Mouse (Mus musculus): Measurements from ENCODE around the gene Rbx1. TPM values are rescaled to one million over a fixed set of nuclear protein-coding genes. Genes with fewer than 3 reads are reported as not detected.
A peak's percentile ranks its signal among the peaks of the same experiment; 100 is the strongest.
"Not testable (repeated sequence)": the region's sequence is repeated elsewhere in the genome, so short reads cannot be mapped to it uniquely, and the experiment has no call there.

The Rbx1 gene
- 505 and 532 TPM in 2 replicates for polyA plus RNA-seq (2014; fragmentation: Nextera tagmentation; extraction: Ambion mirVana)

DNA sequence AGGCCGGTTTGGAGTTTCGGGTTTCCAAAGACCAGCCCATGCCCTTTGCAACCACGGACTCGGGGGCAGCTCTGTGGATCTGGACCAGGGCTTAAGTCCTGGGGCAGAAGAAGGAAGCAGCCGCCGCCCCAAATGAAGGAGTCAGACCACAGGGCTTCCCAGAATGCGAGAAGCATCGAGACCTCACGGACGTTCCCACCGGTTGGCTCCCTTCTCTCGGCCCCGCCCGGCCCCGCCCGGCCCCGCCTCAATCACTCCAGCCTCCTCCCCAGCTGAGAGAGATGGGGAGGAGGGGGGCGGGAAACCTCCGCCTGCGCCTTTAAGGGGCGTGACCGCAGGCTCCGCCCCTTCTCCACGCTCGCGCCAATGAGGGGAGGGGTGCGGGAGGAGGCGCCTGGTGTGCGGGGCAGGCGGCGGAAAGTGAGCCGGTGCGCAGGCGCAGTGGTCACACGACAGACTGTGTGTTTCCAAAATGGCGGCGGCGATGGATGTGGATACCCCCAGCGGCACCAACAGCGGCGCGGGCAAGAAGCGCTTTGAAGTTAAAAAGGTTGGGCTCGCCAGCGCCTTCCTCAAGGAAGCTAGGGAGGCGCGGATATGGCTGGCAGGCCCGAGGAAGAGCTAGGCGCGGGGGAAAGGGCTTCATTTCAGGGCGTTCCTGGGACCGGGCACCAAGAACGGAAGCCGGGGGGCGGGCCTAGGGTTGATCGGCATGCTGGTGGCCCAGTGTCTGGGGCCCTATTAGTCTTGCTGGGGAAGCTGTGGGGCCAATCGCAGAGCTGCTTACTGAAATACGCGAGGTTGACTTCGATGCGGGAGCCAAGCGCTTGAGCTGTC is at the start of gene Rbx1:
Rbx1 (plus strand) TSS at position 396 of the 837 bp plus-strand sequence.
- Histone ChIP-seq H3K4me3 (ENCODE audit: low read depth, low read length) (peak within 1 kb of the TSS; percentile 69), H3K9me3 (ENCODE audit: control insufficient read depth, low read length) (0 out of 2 replicates have a peak, but pooled peaks cover 5% of the 10 kb centered on the region), H3K27me3 (replicated peaks; ENCODE audit: control insufficient read depth, insufficient read depth, low read length) (no peaks in the 10 kb centered on the region), H3K9ac (ENCODE audit: low read depth, low read length) (peak within 1 kb of the TSS; percentile 75), H3K4me2 (peak within 1 kb of the TSS; percentile 89), H3K27ac (ENCODE audit: low read depth, low read length) (peak within 1 kb of the TSS; percentile 87), H3K4me1 (replicated peaks; ENCODE audit: control insufficient read depth, insufficient read depth, low read length) (peaks cover 7% of the 10 kb centered on the region), H3K36me3 (ENCODE audit: control insufficient read depth, insufficient read depth, low read length) (peaks cover 14% of the 10 kb centered on the region)
- WGBS: under 1% methylated on average over 61 of the region's 62 CpGs
- DNase-seq (ENCODE audit: low spot score) (peak; percentile 100), ATAC-seq (replicated peaks; ENCODE audit: low FRiP score) (peak; percentile 97)

DNA sequence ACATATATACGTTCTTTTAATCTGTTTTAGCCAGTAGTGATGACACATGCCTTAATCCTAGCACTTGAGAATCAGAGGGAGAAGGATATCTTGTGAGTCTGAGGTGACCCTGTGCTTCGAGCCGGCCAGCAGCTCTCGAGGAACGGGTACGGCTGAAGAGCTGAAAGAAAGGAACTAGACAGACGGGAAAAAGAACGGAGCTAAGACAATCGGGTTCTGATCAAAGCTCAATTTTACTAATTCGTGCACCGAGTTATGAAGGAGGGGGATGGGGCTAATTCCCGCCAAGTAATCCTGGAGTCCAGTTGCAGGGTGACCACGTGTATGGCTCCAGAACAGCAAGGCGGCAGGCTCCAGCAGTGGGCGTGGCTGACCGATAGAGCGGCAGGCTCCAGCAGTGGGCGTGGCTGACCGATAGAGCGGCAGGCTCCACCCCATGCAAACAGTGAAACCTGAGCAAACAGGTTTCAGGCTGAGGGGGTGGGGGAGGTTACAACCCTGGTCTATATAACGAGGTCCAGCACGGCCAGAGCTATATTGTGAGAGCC is 49.3 kb upstream of the Rbx1 start:
- WGBS: 12% methylated on average over 22 of the region's 22 CpGs
- Histone ChIP-seq H3K4me2 (peak overlapping the region; percentile 49), H3K9ac (ENCODE audit: low read depth, low read length) (peak overlapping the region; percentile 20), H3K27ac (ENCODE audit: low read depth, low read length) (peak overlapping the region; percentile 43; the same call in 1 of the 2 replicates)
- DNase-seq (ENCODE audit: low spot score) (peak; percentile 69), ATAC-seq (replicated peaks; ENCODE audit: low FRiP score) (peak; percentile 87)
- H3K27me3 ChIP-seq (replicated peaks; ENCODE audit: control insufficient read depth, insufficient read depth, low read length); H3K4me1 ChIP-seq (replicated peaks; ENCODE audit: control insufficient read depth, insufficient read depth, low read length); H3K9me3 ChIP-seq (ENCODE audit: control insufficient read depth, low read length); H3K4me3 ChIP-seq (ENCODE audit: low read depth, low read length); H3K36me3 ChIP-seq (ENCODE audit: control insufficient read depth, insufficient read depth, low read length): not testable (repeated sequence)

DNA sequence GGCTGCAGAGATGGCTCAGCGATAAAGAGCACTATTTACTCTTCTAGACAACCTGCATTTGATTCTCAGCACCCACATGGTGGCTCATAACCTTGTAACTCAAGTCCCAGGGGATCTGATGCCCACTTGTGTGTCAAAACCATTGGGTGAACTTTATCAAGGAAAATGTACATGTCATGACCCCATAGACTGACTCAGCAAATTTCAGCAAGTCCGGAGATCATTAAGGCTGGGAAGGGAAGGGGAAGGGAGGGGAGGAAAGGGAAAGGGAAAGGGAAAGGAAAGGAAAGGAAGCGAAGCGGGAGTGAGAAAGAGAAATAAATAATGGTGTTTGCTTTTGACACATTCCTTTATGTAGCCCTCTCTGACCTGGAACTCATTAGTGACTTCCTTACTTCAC is 48.0 kb upstream of the Rbx1 start:
- Histone ChIP-seq H3K36me3 (ENCODE audit: control insufficient read depth, insufficient read depth, low read length) (no peaks in the 10 kb centered on the region), H3K9ac (ENCODE audit: low read depth, low read length) (no peak overlapping the region), H3K4me3 (ENCODE audit: low read depth, low read length) (no peak overlapping the region), H3K9me3 (ENCODE audit: control insufficient read depth, low read length) (no peaks in the 10 kb centered on the region), H3K27me3 (replicated peaks; ENCODE audit: control insufficient read depth, insufficient read depth, low read length) (no peaks in the 10 kb centered on the region), H3K4me2 (no peak overlapping the region), H3K4me1 (replicated peaks; ENCODE audit: control insufficient read depth, insufficient read depth, low read length) (peaks cover 8% of the 10 kb centered on the region; the same call in 1 of the 2 replicates), H3K27ac (ENCODE audit: low read depth, low read length) (no peak overlapping the region)
- DNase-seq (ENCODE audit: low spot score) (no peak), ATAC-seq (replicated peaks; ENCODE audit: low FRiP score) (no peak)
- WGBS: 75% methylated on average over 4 of the region's 4 CpGs

DNA sequence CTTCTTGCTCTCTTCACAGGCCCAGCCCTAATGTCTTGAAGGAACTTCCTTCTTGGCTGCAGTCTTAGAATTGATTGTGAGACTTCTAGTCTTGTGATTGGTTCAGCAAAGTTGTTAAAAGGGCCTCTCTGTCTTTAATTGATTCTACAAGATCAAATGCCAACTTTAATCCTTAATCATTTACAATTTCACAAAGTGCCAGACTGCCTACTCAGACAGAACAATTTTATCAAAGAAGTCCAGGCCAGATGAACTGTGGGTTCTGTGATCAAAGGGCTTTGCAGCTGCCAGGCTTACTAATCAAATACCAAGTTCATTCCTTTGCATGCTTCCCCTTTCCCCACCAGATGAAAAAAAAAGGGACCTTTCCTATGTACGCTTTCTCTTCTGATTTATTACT is 44.6 kb upstream of the Rbx1 start:
- Histone ChIP-seq H3K4me1 (replicated peaks; ENCODE audit: control insufficient read depth, insufficient read depth, low read length) (peaks cover 6% of the 10 kb centered on the region; the same call in 1 of the 2 replicates), H3K9ac (ENCODE audit: low read depth, low read length) (no peak overlapping the region), H3K4me3 (ENCODE audit: low read depth, low read length) (no peak overlapping the region), H3K27ac (ENCODE audit: low read depth, low read length) (no peak overlapping the region), H3K27me3 (replicated peaks; ENCODE audit: control insufficient read depth, insufficient read depth, low read length) (no peaks in the 10 kb centered on the region), H3K9me3 (ENCODE audit: control insufficient read depth, low read length) (no peaks in the 10 kb centered on the region), H3K36me3 (ENCODE audit: control insufficient read depth, insufficient read depth, low read length) (no peaks in the 10 kb centered on the region), H3K4me2 (no peak overlapping the region)
- ATAC-seq (replicated peaks; ENCODE audit: low FRiP score) (no peak), DNase-seq (ENCODE audit: low spot score) (no peak)
- WGBS: 75% methylated on average over 1 of the region's 1 CpGs

DNA sequence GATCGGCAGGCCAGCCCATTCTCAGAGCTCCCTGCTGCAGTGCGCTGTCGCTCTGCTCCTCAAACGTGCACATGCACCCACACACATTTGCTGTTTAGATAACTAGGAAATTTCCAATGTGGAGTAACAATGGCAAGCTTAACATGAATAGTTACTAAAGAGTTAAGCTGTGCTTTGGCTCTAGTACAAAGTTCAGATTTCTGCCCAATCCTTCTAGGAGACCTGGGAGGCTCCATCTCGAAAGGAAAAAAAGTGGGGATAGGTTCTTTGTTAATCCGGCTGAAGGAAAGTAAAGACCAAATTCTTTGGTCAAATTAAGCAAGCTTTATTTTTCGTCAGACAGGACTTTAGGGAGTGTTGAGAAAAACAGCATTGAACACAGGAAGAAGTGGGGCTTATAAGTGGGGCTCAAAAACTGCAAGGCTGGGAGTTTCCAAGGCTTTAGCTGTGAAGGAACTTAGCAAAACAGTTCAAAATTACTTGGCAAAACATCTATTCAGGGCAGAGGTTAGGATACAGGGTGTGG is 43.9 kb upstream of the Rbx1 start:
- Histone ChIP-seq H3K4me3 (ENCODE audit: low read depth, low read length) (no peak overlapping the region), H3K27ac (ENCODE audit: low read depth, low read length) (no peak overlapping the region), H3K36me3 (ENCODE audit: control insufficient read depth, insufficient read depth, low read length) (no peaks in the 10 kb centered on the region), H3K9me3 (ENCODE audit: control insufficient read depth, low read length) (no peaks in the 10 kb centered on the region), H3K9ac (ENCODE audit: low read depth, low read length) (no peak overlapping the region), H3K27me3 (replicated peaks; ENCODE audit: control insufficient read depth, insufficient read depth, low read length) (no peaks in the 10 kb centered on the region), H3K4me2 (no peak overlapping the region), H3K4me1 (replicated peaks; ENCODE audit: control insufficient read depth, insufficient read depth, low read length) (0 out of 2 replicates have a peak, but pooled peaks cover 3% of the 10 kb centered on the region)
- no peak for ATAC-seq (replicated peaks; ENCODE audit: low FRiP score)
- DNase-seq (ENCODE audit: low spot score): no peak
- 80% methylated on average over 7 of the region's 7 CpGs for WGBS

DNA sequence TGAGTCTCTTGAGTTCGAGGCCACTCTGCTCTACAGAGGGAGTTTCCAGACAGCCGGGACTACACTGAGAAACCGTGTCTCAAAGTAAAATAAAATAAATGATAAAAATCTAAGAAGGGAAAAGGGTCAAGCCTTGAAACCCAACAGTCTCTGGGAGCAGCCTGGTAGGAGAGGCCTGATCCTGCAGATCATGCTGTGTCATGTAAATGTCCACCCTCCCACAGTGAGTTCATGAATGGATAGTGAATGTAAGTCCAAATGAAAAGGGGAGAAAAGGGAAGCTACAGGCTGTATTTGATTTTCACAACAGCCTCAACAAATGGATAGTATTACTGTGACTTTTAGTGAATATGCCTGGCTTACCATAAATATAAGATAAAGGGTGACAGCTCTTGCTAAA is 40.8 kb upstream of the Rbx1 start:
- Histone ChIP-seq H3K4me2 (no peak overlapping the region), H3K27me3 (replicated peaks; ENCODE audit: control insufficient read depth, insufficient read depth, low read length) (no peaks in the 10 kb centered on the region), H3K9me3 (ENCODE audit: control insufficient read depth, low read length) (no peaks in the 10 kb centered on the region), H3K4me1 (replicated peaks; ENCODE audit: control insufficient read depth, insufficient read depth, low read length) (no peaks in the 10 kb centered on the region), H3K27ac (ENCODE audit: low read depth, low read length) (no peak overlapping the region), H3K9ac (ENCODE audit: low read depth, low read length) (no peak overlapping the region), H3K4me3 (ENCODE audit: low read depth, low read length) (no peak overlapping the region), H3K36me3 (ENCODE audit: control insufficient read depth, insufficient read depth, low read length) (no peaks in the 10 kb centered on the region)
- 85% methylated on average over 3 of the region's 3 CpGs for WGBS
- DNase-seq (ENCODE audit: low spot score) (no peak), ATAC-seq (replicated peaks; ENCODE audit: low FRiP score) (no peak)

DNA sequence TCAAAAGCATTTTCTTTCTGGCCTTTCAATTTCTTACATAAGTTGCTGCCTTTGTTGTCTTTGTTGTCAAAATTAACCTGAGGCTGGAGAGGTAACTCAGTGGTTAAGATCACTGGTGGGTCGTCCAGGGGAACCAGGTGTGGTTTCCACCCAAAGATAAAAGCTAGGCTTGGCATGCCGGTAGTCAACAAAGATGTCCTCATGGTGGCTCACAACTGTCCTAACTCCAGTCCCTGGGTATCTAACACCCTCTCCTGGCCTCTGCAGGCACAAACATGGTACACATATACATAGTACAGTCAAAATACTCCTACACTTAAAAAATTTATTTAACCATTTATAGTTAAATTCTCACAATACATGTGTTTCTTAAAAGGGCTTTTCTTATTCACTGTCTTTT is 38.1 kb upstream of the Rbx1 start:
- no peak for ATAC-seq (replicated peaks; ENCODE audit: low FRiP score)
- 70% methylated on average over 2 of the region's 2 CpGs for WGBS

DNA sequence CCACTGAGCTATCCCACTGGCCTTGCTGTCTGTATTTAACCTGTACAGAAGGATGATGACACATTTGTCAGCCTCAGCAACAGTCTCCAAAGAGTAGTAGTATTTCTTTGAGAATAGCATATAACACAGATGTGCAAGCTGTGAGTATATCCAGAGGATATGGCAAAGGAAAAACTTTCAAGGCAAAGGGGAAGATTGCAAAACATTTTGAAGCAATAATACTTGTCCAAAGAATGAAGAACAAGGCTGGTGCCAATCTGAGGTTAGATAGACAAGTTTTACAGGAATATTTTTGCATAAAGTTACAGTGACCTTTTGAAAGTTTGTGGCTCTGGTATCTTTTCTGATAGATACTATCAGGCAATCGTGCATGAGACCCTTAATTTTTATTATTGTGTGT is 34.9 kb upstream of the Rbx1 start:
- Histone ChIP-seq H3K36me3 (ENCODE audit: control insufficient read depth, insufficient read depth, low read length) (peaks cover 5% of the 10 kb centered on the region; the same call in 1 of the 2 replicates), H3K9me3 (ENCODE audit: control insufficient read depth, low read length) (no peaks in the 10 kb centered on the region)

More for the DNA sequence above, 38.1 kb upstream of the Rbx1 start:
- H3K9ac ChIP-seq (ENCODE audit: low read depth, low read length): no peak overlapping the region
- DNase-seq (ENCODE audit: low spot score): no peak
- no peak overlapping the region for H3K27ac ChIP-seq (ENCODE audit: low read depth, low read length)
- H3K4me2 ChIP-seq: no peak overlapping the region
- peaks cover 2% of the 10 kb centered on the region; the same call in 1 of the 2 replicates for H3K36me3 ChIP-seq (ENCODE audit: control insufficient read depth, insufficient read depth, low read length)
- no peaks in the 10 kb centered on the region for H3K9me3 ChIP-seq (ENCODE audit: control insufficient read depth, low read length)
- H3K4me3 ChIP-seq (ENCODE audit: low read depth, low read length): no peak overlapping the region
- H3K4me1 ChIP-seq (replicated peaks; ENCODE audit: control insufficient read depth, insufficient read depth, low read length): no peaks in the 10 kb centered on the region
- no peaks in the 10 kb centered on the region for H3K27me3 ChIP-seq (replicated peaks; ENCODE audit: control insufficient read depth, insufficient read depth, low read length)

More for the DNA sequence above, 34.9 kb upstream of the Rbx1 start:
- Histone ChIP-seq H3K9ac (ENCODE audit: low read depth, low read length) (no peak overlapping the region), H3K27ac (ENCODE audit: low read depth, low read length) (no peak overlapping the region), H3K4me2 (no peak overlapping the region), H3K27me3 (replicated peaks; ENCODE audit: control insufficient read depth, insufficient read depth, low read length) (no peaks in the 10 kb centered on the region), H3K4me1 (replicated peaks; ENCODE audit: control insufficient read depth, insufficient read depth, low read length) (no peaks in the 10 kb centered on the region), H3K4me3 (ENCODE audit: low read depth, low read length) (no peak overlapping the region)
- DNase-seq (ENCODE audit: low spot score) (no peak), ATAC-seq (replicated peaks; ENCODE audit: low FRiP score) (no peak)
- 88% methylated on average over 1 of the region's 1 CpGs for WGBS

All from liver, embryonic 11.5 days (tissue).